Mouse (Mus musculus): Measurements from ENCODE around the gene Pdp2. TPM values are rescaled to one million over a fixed set of nuclear protein-coding genes. Genes with fewer than 3 reads are reported as not detected.

The Pdp2 gene
- total RNA-seq, 1 experiment from 2014 or later, result 38.0 TPM

DNA sequence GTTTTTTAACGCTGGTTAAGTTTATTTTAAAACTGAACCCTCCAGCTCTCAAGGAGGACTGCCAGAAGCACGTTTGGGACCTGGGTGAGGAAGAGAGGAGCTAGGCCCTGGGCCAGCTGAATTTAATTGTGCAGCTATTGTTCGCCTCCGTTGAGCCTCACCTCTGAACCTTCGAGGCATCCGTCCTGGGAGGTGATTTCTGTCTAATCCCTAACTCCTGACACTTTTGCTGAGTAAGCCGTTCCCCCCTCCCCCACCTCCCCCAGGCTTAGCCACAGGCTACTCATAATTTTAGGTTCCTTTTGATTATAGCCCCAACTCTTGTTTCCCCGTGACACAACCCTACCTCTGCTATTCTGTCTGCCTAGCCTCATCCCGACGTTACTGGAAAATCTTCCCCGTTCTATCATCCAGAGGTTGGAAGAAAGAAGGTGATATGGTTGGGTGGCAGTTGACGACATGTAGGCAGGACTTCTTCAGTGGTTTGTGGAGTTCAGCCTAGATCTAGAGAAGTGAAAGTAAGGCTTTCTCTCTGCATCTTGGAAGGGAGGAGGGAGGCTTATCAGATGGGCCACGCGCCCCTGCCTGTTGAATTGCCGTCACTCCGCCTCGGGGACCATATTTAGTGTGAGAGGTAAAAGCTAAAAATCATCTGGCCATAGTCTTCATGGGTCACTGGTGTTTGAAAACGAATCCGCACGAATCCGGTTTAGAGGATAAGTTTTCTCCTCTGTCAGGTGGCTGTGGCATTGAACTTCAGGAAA, 4.7 kb downstream of the Pdp2 start:
- DNase-seq, result peak; percentile 49

DNA sequence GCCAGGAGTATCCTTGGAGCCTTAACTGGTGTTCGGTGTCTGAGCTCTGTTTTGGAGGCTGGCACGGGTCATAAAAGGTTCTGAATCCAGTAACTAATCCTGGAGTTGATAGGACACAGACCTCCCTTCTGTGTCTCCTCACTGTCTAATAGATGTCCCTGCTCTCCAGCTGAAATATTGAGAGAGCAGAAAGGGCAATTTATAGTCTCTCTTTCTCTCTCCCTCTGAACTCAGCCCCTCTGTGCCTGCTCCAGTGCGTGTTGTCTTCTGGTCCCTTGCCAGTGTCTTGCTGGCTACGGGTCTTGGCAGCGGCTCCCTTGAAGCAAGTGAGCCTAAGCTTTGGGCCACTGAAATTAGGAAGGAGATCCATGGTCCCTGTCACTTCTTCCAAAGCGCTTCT, 6.4 kb downstream of the Pdp2 start:
- DNase-seq, result peak; percentile 64

DNA sequence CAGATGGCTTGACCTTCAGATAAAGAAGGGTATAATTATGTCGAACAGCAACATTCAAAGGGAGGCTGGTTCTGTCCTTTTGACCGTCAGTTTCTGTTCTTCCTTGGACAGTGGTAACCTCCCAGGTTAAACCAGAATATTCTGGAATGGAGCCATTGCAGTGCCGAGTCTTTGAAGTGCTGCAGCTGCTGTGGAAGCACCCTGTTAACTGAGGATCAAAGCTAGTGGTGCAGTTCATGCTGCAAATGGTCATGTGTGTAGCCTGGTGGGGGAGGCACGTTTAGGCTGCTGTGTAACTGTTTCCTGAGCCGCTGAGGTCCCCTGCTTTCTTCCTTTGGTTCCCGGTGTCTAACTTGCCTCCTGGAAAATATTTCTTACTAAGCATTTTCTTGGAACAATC, 7.2 kb downstream of the Pdp2 start:
- peak; percentile 60 for DNase-seq

DNA sequence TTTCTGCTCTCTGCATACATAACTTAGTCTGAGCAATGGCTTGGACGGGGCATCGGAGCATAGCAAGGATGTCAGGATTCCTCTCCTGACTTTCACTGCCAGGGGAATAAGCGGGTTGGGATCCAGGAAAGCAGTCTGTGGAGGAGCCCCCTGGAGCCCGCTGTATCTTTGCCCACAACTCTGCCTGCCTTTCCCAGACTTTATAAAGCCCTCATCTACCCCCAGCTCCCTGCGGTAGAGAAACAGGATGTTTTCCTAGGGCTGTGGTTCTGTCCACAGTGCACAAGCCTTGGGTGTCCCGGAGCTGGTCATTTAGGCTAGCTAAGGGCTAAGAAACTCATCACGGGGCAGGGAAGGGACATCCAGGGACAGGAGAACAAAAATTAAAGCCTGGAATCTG, 10.1 kb downstream of the Pdp2 start:
- no peak for DNase-seq

DNA sequence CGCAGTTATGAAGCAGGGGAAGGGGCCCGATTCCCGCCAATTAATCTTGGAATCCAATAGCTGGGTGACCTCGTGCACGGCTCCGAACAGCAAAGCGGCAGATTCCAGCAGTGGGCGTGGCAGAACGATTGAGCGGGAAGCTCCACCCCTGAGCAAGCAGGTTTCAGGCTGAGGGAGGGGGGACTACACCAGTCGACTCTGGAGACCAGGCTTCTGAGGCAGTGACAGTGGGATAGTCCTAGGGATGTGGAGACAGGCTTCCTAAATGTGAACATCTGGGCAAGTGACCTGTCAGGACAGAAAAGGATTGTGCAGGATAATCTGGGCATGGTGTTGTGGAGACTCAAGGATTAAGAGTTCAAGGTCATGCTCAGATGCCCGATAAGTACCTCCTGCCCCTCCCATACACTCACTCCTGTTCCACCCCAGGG, 10.7 kb downstream of the Pdp2 start:
- no peak for DNase-seq

DNA sequence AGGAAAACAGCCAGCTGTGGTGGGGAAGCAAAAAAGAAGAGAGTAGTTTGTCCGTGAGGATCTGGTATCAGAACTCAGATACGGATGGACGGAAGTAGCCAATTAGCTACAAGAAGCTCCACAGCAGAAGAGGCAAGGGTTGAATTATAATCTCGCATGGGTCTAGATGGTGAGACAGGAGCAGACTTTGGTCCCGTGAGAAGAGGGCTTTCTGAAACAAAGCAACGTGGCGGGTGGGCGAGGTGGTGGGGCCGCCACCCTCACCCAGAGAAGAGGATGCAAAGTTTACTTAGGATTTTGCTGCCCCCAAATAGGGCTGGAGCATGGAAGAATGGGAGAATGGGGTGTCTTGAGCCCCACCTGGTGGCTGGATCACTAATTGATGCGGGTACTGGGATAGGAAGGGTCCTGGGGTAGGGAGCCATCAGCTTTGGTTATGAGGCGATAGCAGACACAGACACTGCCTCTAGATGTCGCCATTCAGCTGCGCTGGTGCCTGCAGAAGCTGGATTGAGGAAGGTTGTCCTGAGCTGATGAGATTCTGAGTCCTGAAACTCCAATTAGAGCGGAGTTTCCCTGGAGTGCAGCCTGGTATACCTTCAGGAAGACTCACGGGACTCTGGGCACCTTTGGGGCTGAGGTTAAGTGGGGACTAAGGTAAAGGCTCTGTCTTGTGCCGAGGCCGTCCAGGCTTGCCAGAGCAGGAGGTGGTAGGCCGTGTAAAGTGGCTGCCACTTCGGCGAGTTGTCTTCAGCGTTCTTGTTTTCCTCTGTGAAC, 11.4 kb downstream of the Pdp2 start:
- DNase-seq, result peak; percentile 89

DNA sequence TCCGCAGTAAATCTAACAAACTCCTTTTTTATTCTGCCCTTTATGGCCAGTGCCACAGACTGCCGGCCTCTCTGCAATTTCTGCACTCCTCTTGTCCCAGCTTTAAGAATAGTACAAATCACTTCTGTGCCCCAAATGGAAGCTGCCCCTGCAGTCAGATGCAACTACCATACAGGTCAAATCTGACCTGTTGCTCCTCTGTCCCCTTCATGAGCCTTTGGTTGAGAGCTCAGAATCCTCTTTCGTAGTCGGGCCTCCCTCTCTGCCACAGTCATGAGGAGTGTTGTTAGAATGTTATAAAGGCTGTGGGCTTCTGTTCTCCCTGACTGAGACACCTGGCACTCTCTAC, 12.0 kb downstream of the Pdp2 start:
- no peak for DNase-seq

DNA sequence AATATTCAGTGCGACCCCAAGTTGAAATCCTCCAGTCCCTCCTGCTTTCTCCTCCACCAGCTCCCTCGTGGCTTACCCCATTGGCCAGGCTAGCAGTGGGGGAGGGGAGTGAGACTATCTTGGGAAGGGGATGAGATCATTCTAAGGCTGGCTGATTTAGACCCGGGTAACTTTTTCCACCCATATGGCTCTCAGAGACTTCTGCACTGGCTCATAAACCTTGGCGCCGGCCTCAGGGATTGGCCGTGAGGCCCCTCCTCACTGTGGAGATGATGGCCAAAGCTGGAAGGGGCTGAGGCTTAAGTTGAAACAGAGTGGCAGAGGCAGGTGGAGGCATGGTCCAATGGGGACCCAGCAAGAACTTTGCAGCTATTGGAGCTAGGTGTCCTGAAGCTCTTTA, 15.1 kb downstream of the Pdp2 start:
- DNase-seq, result no peak

DNA sequence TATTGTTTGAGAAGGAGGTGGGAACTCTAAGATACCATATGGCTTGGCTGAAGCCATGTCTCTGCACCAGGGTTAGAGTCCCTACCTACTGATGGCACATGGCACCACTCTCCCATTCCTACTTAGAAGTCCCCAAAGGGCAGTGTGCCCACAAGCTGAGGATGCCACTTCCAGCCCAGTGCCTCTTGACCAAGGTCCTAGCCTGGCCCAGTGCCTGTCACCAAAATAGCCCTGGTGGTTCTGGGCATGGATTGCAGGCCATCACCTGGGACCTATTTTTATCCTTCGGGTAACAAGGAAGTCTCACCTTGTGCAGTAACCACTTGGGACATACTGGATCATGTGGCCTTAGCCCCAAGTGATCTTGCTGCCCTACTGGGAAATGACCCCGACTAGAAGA, 16.7 kb downstream of the Pdp2 start:
- no peak for DNase-seq

DNA sequence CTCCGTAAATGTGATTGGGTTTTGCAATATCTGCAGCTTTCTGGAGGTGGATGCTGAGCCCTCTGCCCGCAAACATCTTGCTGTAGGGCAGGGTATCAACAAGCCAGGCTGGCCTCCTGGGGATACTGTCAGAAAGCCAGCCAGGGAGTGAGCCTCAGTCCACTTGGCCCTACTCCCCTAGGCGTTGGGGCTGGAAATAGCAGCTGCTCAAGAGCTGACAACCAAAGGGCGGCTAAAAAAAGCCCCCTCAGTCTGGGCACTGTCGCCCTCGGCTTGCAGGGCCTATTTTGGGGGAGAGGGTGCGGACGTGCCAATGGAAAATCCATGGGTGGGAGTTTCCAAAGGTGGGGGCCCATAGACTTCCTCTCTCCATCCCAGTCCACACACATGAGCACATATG, 18.0 kb downstream of the Pdp2 start:
- DNase-seq, result no peak

DNA sequence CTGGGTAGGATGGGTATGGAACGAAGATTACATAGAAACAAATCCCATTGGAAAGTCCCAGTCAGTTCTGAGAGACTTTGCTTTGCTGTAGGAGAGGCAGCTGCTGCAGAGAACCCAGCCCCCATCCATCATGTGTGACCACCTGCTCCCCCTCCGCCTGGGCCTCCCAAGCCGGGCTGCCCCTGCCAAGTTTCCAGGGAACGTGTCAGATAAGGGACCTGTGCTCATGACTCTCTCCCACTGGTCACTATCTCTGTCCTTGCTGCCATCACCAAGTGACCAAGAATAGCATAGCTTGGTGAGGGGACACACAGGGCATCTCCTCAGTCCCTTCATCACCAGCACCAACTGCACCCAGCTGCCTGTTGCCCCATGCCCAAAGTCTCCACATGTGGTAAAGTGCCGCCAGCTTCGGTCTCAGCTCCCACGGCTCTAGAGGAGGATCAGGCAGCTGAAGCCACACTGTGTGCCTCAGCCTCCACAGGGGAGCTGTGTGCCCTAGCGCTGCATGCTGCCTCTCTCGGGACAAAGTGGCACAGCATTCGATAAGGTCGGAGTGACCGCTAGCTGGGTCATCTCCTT, 19.0 kb downstream of the Pdp2 start:
- no peak for DNase-seq

DNA sequence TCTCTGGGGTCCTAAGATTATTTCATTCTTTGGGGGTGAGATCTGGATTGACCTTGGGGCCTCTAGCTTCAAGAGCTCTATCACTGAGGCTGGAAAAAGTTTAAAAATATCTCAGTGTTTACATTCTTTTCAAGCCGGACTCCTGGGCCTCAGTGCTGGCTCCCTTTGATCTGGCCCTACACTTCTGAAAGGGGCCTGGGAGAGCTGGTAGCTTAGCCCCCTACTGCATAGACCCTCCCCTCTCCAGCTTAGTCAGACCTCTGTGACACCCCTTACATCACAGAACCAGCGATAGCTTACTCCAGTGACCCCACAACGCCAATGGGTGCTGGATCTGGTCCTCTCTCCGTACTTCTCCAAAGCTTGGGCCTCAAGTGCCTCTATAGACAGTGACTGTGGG, 20.4 kb downstream of the Pdp2 start:
- DNase-seq, result no peak

DNA sequence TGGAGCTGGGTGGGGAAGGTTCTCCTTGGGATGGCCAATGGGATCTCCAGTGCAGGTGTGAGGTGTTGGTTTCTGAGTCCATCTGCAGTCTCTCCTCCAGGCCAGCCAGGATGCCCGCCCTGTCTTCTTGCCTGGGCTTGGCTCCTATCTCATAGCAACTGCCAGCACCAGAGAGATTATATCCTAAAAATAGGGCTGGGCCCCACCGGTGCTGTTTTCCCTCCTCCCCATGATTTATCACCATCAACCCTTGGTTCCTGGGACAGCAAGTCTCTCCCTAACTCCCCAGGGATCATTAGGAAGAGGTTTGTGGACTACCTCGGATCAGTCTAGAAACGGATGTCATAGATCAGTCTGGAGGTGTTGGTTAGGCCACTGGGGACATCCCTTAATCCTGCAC, 21.9 kb downstream of the Pdp2 start:
- no peak for DNase-seq

DNA sequence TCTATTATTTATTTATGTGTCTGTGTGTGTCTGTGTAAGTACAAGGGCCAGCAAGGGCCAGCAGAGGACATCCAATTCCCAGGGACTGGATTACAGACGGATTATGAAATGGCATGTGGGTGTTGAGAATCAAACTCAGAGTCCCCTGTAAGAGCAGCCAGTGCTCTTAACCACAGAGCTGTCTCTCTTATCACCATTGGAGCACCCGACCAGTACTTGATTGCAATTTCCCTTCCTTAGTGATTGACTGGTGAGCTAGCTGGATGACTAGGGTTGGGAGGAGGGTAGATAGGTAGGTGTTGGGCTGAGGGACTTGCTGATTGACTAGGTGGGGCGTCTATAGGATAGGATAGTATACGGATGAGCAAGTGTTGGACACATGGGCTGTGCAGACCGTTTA, 29.5 kb downstream of the Pdp2 start:
- DNase-seq, result no peak

DNA sequence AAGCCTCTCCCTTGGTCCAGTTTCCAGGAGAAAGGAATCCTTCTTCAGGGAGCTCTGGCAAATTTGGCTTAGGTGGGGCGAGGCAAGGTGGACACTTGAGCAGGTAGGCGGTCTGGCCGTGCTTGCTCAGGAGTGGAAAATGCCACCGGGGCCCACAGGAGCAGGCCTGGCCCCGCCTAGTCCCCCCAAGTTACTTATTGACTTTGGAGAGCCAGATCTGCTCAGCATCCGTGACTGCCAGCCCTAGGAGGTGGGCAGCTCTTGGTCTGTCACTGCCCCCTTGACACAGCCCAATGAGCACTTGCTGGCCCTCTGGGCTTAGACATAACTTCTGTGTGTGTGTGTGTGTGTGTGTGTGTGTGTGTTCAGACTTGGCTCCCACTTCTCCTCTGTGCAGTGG, 32.9 kb downstream of the Pdp2 start, which contains the start of gene Cdh16:
Gene Cdh16 (minus strand): TSS at position 236 of the 400 bp plus-strand sequence.
- no peak for DNase-seq

DNA sequence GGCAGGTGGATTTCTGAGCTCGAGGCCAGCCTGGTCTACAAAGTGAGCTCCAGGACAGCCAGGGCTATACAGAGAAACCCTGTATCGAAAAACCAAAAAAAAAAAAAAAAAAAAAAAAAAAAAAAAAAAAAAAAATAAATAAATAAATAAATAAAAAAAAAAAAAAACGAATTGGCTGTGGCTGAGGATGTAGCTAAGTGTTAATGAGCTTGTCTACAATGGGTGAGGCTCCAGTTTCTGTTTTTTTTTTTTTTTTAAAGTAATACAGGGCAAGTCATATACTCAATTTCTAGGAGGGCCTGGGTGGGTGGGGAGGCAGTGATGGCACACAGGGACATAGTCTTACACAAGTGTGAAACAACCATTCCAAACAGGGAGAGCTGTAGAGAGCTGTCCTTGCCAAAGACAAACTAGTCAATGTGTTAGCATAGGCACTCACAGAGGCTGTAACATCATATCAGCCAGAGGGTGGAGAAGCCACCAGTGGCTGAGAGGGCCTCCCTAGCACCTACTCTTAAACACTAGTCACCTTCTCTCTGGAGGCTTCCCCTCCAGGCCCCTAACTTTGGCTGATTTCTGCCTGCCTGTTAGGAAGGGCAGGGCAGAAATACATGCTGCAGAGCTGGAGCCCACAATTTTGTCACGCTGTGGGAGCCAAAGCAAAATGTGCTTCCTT, 36.0 kb downstream of the Pdp2 start:
- peak; percentile 0 for DNase-seq

DNA sequence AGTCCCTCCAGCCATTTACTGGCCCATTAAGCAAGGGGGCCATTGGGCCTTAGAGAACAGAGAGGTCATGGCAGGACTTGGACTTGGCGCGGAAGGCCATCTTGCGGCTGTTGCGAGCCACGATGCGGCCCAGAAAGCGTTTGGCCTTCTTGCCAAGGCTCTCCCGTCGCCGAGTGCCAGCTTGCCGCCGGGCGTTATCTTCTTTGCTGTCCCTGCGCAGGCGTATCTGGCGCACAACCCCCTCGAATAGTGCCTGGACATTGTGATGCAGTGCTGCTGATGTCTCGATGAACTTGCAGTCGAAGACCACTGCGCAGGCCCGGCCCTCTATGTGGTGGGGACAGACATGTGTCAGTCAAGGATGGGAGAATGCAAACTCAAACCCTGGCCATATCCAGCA, 37.2 kb downstream of the Pdp2 start:
- DNase-seq, result peak; percentile 8

DNA sequence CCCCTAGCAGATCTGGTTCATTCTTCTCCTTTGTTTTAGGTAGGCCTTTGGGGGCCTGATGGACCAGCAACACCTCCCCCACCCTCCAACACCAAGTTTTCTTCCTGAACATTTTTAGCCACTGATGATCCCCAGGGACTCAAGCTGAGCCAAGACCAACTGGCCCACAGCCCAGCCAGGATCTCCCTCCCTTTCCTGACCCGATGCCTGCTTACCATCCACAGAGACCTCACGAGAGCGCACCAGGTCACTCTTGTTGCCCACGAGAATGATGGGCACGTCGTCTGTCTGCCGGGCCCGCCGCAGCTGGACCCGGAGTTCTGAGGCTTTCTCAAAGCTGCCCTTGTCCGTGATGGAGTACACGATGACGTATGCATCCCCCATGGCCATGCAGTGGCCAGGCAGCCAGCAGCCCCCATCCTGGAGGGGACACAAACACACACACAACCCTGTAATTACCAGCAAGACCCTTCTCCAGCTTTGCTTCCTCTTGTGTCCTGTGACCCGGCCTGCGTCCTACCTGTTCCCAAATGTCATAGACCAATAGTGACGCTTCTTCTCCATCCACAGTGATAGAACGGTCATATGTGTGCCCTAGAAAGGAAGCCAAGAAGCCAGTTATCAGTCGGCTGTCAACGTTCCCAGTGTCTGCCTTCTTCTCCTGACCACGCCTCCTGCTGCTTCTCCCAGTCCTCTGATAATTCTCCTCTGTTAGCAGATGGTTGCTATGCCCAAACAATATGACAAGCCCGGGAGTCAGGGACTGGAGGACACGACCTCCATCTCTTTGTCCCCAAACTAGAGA, 38.3 kb downstream of the Pdp2 start:
- peak; percentile 76 for DNase-seq

DNA sequence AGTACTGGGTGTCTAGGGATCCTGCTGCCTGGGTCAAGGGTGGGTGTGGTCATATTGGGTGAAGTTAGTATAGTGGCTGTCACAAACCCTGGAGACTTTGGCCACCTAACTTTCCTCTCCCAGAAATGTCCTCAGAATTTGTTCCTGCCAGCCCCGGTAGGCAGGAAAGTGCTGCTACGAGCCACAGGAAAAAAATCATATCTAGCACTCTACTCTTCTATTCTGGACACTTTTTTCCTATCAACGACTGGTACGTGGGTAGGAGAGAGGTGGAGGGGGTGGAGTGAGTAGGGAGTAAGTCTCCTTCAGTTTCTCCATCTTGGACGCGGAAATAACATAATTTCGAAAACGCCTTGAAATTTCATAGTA, 38.8 kb downstream of the Pdp2 start:
- DNase-seq, result no peak

DNA sequence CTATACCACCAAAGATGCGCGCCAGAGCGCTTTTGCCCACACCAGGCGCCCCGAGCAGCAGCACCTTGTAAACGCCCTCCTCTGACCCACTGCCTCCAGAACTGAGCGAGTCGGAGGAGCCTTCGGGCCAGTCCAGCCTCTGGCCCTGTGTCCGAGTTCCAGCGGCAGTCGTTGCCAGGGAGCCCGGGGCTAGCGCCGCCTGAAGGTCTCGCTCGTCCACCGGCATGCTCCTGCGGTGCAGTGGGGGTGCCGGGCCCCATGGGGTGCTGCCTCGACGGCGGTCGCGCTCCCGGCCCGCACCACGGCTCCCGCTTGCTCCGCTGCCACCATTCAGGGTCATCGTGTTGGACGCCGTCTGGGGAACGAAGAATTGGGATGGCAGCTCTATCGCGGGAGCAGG, 39.3 kb downstream of the Pdp2 start:
- DNase-seq, result peak; percentile 51

DNA sequence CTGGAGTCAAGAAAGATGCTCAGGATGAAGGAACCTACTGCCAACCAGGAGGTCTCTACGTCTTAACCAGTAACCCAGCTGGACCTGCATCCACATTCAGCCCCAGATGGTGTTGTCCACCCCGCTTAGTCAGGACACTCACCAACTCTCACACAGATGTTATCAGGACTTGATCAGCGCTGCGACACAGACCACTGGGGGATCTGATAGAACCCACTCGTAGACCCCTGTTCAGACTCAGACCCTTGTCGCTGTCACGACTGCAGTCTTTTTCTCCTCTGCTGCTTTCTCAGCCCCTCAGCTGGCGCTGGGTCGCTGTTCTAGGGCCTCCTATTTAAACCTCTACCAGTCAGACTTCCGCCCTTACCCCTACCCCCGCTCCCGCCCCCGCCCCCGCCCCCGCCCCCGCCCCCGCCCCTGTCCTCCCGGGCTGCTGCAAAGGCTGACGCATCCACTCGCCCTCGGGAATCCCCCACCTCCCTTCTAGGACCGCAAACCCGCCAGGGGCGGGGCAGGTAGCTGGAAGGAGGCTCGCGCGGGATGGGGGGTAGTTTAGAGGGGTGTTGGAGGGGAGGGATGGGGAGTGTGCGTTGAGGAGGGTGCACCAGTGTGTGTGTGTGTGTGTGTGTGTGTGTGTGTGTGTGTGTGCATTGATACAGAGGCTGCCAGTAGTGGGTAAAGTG, 39.9 kb downstream of the Pdp2 start, which contains the start of gene Rrad:
Gene Rrad (minus strand): TSS at position 347 of the 683 bp plus-strand sequence.
- peak; percentile 79 for DNase-seq
